Mouse (Mus musculus) lung, embryonic 14.5 days (tissue): ENCODE measurements around the gene Plxnb1. TPM values are rescaled to one million over a fixed set of nuclear protein-coding genes. Genes with fewer than 3 reads are reported as not detected.
A peak's percentile ranks its signal among the peaks of the same experiment; 100 is the strongest.

Experiments used
- ATAC-seq: fragments of 200-750 bp; cut with Nextera tagmentation; 2 replicates; pipeline ENCODE4 v1.8.0; 2017; ENCODE audit warnings: mild to moderate bottlenecking, moderate TSS enrichment, moderate library complexity; ENCODE audit not compliant: insufficient read depth
- DNase-seq: peaks from one replicate; pipeline ENCODE4 v3.0.0-alpha.2; 2015
- H3K27ac ChIP-seq: fragments of 300-500 bp; sonication (generic); 2 replicates; pipeline ENCODE4 v1.5.1; 2014; ENCODE audit warnings: low read depth, mild to moderate bottlenecking, moderate library complexity
- H3K27me3 ChIP-seq: fragments of 300-500 bp; sonication (generic); 2 replicates; pipeline ENCODE4 v1.6.1; 2014; ENCODE audit warnings: low read length, control low read depth; ENCODE audit not compliant: insufficient read depth
- H3K36me3 ChIP-seq: fragments of 300-500 bp; sonication (generic); 2 replicates; pipeline ENCODE4 v1.6.1; 2014; ENCODE audit warnings: control low read depth; ENCODE audit not compliant: insufficient read depth
- H3K4me1 ChIP-seq: fragments of 300-500 bp; sonication (generic); 2 replicates; pipeline ENCODE4 v1.6.1; 2014; ENCODE audit warnings: antibody characterized with exemption, control low read depth; ENCODE audit not compliant: insufficient read depth
- H3K4me2 ChIP-seq: fragments of 300-500 bp; sonication (generic); 2 replicates; pipeline ENCODE4 v1.6.1; 2014; ENCODE audit warnings: mild to moderate bottlenecking
- H3K4me3 ChIP-seq: fragments of 300-500 bp; sonication (generic); 2 replicates; pipeline ENCODE4 v1.5.1; 2014; ENCODE audit warnings: low read depth, low read length
- H3K9ac ChIP-seq: fragments of 300-500 bp; sonication (generic); 2 replicates; pipeline ENCODE4 v1.6.1; 2014
- H3K9me3 ChIP-seq: fragments of 300-500 bp; sonication (generic); 2 replicates; pipeline ENCODE4 v1.6.1; 2016; ENCODE audit warnings: low read depth, low read length, control low read depth
- CTCF ChIP-seq: IDR thresholded peaks from 2 replicates; pipeline ENCODE4 v1.5.1; 2016; ENCODE audit warnings: antibody characterized with exemption, low read depth
- WGBS: fragments of 180-500 bp; shearing (Covaris S2); extraction: QIAGEN DNeasy Blood & Tissue Kit; methylation state at CpG from one replicate; pipeline ENCODE4 v1.1.7; 2014; 5-methylcytosine and 5-hydroxymethylcytosine counted together
- polyA plus RNA-seq: library from polyadenylated mRNA; unstranded; fragments of >200 nt; fragmentation: Nextera tagmentation; extraction: Ambion mirVana; gene quantifications from 2 replicates; pipeline ENCODE4 v1.2.1, GENCODE M21; 2014

Gene Plxnb1
- polyA plus RNA-seq, 1 experiment from 2014 or later, result 18.4 TPM

- no peak overlapping the region for H3K4me2 ChIP-seq
- no peaks in the 10 kb centered on the region for H3K27me3 ChIP-seq
- peaks cover 15% of the 10 kb centered on the region for H3K36me3 ChIP-seq
- no peak overlapping the region for H3K27ac ChIP-seq
- H3K4me1 ChIP-seq, result peaks cover 11% of the 10 kb centered on the region
- no peak overlapping the region for H3K4me3 ChIP-seq
- TF ChIP-seq CTCF, result peak; percentile 71
- no peaks in the 10 kb centered on the region for H3K9me3 ChIP-seq
- no peak overlapping the region for H3K9ac ChIP-seq
- ATAC-seq (no peak), DNase-seq (peak; percentile 74)
- WGBS, result 13% methylated on average over 2 of the region's 2 CpGs
Measured at GRCm38 (mm10) chr9:109084922-109085321, 10.3 kb upstream of the Plxnb1 start.

GRCm38 (mm10) chr9:109087987-109088386, 7.2 kb upstream of the Plxnb1 start:
- no peak for ATAC-seq
- peak overlapping the region; percentile 0; the same call in 1 of the 2 replicates for H3K9ac ChIP-seq
- TF ChIP-seq CTCF, result peak; percentile 73

GRCm38 (mm10) chr9:109090446-109090845, 4.7 kb upstream of the Plxnb1 start:
- H3K36me3 ChIP-seq, result peaks cover 13% of the 10 kb centered on the region; the same call in 1 of the 2 replicates
- no peaks in the 10 kb centered on the region for H3K27me3 ChIP-seq
- no peak overlapping the region for H3K4me3 ChIP-seq
- TF ChIP-seq CTCF, result no peak
- 55% methylated on average over 15 of the region's 15 CpGs for WGBS
- ATAC-seq (no peak), DNase-seq (peak; percentile 21)
- no peak overlapping the region for H3K9ac ChIP-seq
- 0 out of 2 replicates have a peak overlapping the region, but pooled peaks have one; percentile 12 for H3K27ac ChIP-seq
- no peaks in the 10 kb centered on the region for H3K9me3 ChIP-seq
- peaks cover 14% of the 10 kb centered on the region for H3K4me1 ChIP-seq
- H3K4me2 ChIP-seq, result no peak overlapping the region

More at GRCm38 (mm10) chr9:109087987-109088386, 7.2 kb upstream of the Plxnb1 start:
- WGBS, result 10% methylated on average over 5 of the region's 5 CpGs
- no peaks in the 10 kb centered on the region for H3K9me3 ChIP-seq
- H3K27me3 ChIP-seq, result no peaks in the 10 kb centered on the region
- no peak overlapping the region for H3K4me3 ChIP-seq
- H3K27ac ChIP-seq, result no peak overlapping the region
- H3K4me2 ChIP-seq, result no peak overlapping the region
- H3K4me1 ChIP-seq, result peaks cover 3% of the 10 kb centered on the region; the same call in 1 of the 2 replicates
- DNase-seq, result peak; percentile 85
- peaks cover 13% of the 10 kb centered on the region; the same call in 1 of the 2 replicates for H3K36me3 ChIP-seq

- H3K4me3 ChIP-seq, result no peak overlapping the region
- 81% methylated on average over 8 of the region's 8 CpGs for WGBS
- ATAC-seq, result no peak
- peaks cover 14% of the 10 kb centered on the region for H3K4me1 ChIP-seq
- DNase-seq, result no peak
- H3K36me3 ChIP-seq, result peaks cover 13% of the 10 kb centered on the region; the same call in 1 of the 2 replicates
- H3K4me2 ChIP-seq, result no peak overlapping the region
- H3K27me3 ChIP-seq, result no peaks in the 10 kb centered on the region
- no peak overlapping the region for H3K9ac ChIP-seq
- no peaks in the 10 kb centered on the region for H3K9me3 ChIP-seq
- H3K27ac ChIP-seq, result no peak overlapping the region
- no peak for TF ChIP-seq CTCF
Measured at GRCm38 (mm10) chr9:109091802-109092201, 3.4 kb upstream of the Plxnb1 start.

GRCm38 (mm10) chr9:109092799-109093198, 2.4 kb upstream of the Plxnb1 start:
- Histone ChIP-seq H3K27me3 (no peaks in the 10 kb centered on the region), H3K9ac (no peak overlapping the region), H3K27ac (no peak overlapping the region), H3K4me3 (no peak overlapping the region), H3K36me3 (peaks cover 13% of the 10 kb centered on the region; the same call in 1 of the 2 replicates), H3K4me2 (no peak overlapping the region), H3K9me3 (no peaks in the 10 kb centered on the region), H3K4me1 (peaks cover 17% of the 10 kb centered on the region)
- 42% methylated on average over 6 of the region's 6 CpGs for WGBS
- DNase-seq (no peak), ATAC-seq (no peak)
- no peak for TF ChIP-seq CTCF

- Histone ChIP-seq H3K9ac (peak overlapping the region; percentile 98; the same call in 1 of the 2 replicates), H3K9me3 (no peaks in the 10 kb centered on the region), H3K27me3 (no peaks in the 10 kb centered on the region), H3K4me1 (peaks cover 28% of the 10 kb centered on the region), H3K36me3 (peaks cover 13% of the 10 kb centered on the region; the same call in 1 of the 2 replicates), H3K4me3 (peak overlapping the region; percentile 72), H3K4me2 (peak overlapping the region; percentile 87), H3K27ac (peak overlapping the region; percentile 99)
- TF ChIP-seq CTCF, result no peak
- ATAC-seq, result no peak; the same call in 1 of the 2 replicates
- peak; percentile 55 for DNase-seq
- 7% methylated on average over 11 of the region's 11 CpGs for WGBS
Measured at GRCm38 (mm10) chr9:109093786-109094552, 1.2 kb upstream of the Plxnb1 start.

- no peak for TF ChIP-seq CTCF
- Histone ChIP-seq H3K4me3 (peak overlapping the region; percentile 72), H3K4me2 (peak overlapping the region; percentile 87), H3K4me1 (peaks cover 32% of the 10 kb centered on the region), H3K27ac (peak overlapping the region; percentile 99), H3K9ac (peak overlapping the region; percentile 98), H3K9me3 (no peaks in the 10 kb centered on the region), H3K36me3 (peaks cover 10% of the 10 kb centered on the region; the same call in 1 of the 2 replicates), H3K27me3 (no peaks in the 10 kb centered on the region)
- 2% methylated on average over 21 of the region's 21 CpGs for WGBS
- peak; percentile 11 for ATAC-seq
- peak; percentile 67 for DNase-seq
Measured at GRCm38 (mm10) chr9:109094553-109095136, 544 bp upstream of the Plxnb1 start.
